Mouse (Mus musculus) adrenal gland, postnatal 14 days (tissue): Measurements from ENCODE around the gene Ankrd36. TPM values are rescaled to one million over a fixed set of nuclear protein-coding genes. Genes with fewer than 3 reads are reported as not detected.

Experiments used
- total RNA-seq: library from RNA; stranded (reverse); gene quantifications from 2 replicates; pipeline ENCODE4 v1.2.3, GENCODE M21; 2021

The Ankrd36 gene
- total RNA-seq, 1 experiment from 2014 or later, result not detected

Other genes starting within 250 kb of the Ankrd36 start
- 25.0 and 26.2 TPM in 2 replicates for gene Znrf3, start 124.8 kb upstream of the Ankrd36 start, total RNA-seq
- 124 and 125 TPM in 2 replicates for gene Xbp1, start 49.0 kb upstream of the Ankrd36 start, total RNA-seq
- 22.5 and 24.4 TPM in 2 replicates for gene Ccdc117, start 27.5 kb upstream of the Ankrd36 start, total RNA-seq
- 148 and 152 TPM in 2 replicates for gene Mrps24, start 146.0 kb downstream of the Ankrd36 start, total RNA-seq
- gene Urgcp, start 192.7 kb downstream of the Ankrd36 start, total RNA-seq, result 56.0 and 56.9 TPM in 2 replicates
- gene Dbnl, start 218.8 kb downstream of the Ankrd36 start, total RNA-seq, result 51.7 and 62.9 TPM in 2 replicates
- gene Pgam2, start 234.0 kb downstream of the Ankrd36 start, total RNA-seq, result not detected in 2 replicates